Mouse (Mus musculus) hindbrain, embryonic 13.5 days (tissue): ENCODE measurements at regions not wholly inside any gene's neighbourhood (a gene's known extent, or its start where the extent isn't known, plus 50 kb on each side); places are given as distances from the start of the nearest gene placed in this dataset.
A peak's percentile ranks its signal among the peaks of the same experiment; 100 is the strongest.

Source experiments
- ATAC-seq: fragments of 200-750 bp; cut with Nextera tagmentation; 2 replicates; pipeline ENCODE4 v1.8.0; 2017; ENCODE audit warnings: moderate TSS enrichment; ENCODE audit not compliant: low FRiP score
- H3K27ac ChIP-seq: fragments of 300-500 bp; sonication (generic); 2 replicates; pipeline ENCODE4 v1.5.1; 2015; ENCODE audit warnings: inconsistent platforms, mild to moderate bottlenecking, moderate library complexity
- H3K27me3 ChIP-seq: fragments of 300-500 bp; sonication (generic); 2 replicates; pipeline ENCODE4 v1.6.1; 2015; ENCODE audit warnings: mild to moderate bottlenecking, inconsistent platforms
- H3K36me3 ChIP-seq: fragments of 300-500 bp; sonication (generic); 2 replicates; pipeline ENCODE4 v1.6.1; 2015; ENCODE audit warnings: mild to moderate bottlenecking, inconsistent platforms
- H3K4me1 ChIP-seq: fragments of 300-500 bp; sonication (generic); replicated peaks from 2 replicates; pipeline ENCODE4 v1.6.1; 2015; ENCODE audit warnings: inconsistent platforms
- H3K4me2 ChIP-seq: fragments of 300-500 bp; sonication (generic); 2 replicates; pipeline ENCODE4 v1.6.1; 2015; ENCODE audit warnings: inconsistent platforms, mild to moderate bottlenecking, moderate library complexity
- H3K4me3 ChIP-seq: fragments of 300-500 bp; sonication (generic); 2 replicates; pipeline ENCODE4 v1.5.1; 2015; ENCODE audit warnings: mild to moderate bottlenecking, inconsistent platforms
- H3K9ac ChIP-seq: fragments of 300-500 bp; sonication (generic); 2 replicates; pipeline ENCODE4 v1.6.1; 2015; ENCODE audit warnings: mild to moderate bottlenecking, inconsistent platforms
- H3K9me3 ChIP-seq: fragments of 300-500 bp; sonication (generic); 2 replicates; pipeline ENCODE4 v1.6.1; 2016; ENCODE audit warnings: inconsistent platforms
- WGBS: fragments of 180-500 bp; shearing (Covaris S2); methylation state at CpG from one replicate; pipeline ENCODE4 v1.1.7; 2015; 5-methylcytosine and 5-hydroxymethylcytosine counted together

DNA sequence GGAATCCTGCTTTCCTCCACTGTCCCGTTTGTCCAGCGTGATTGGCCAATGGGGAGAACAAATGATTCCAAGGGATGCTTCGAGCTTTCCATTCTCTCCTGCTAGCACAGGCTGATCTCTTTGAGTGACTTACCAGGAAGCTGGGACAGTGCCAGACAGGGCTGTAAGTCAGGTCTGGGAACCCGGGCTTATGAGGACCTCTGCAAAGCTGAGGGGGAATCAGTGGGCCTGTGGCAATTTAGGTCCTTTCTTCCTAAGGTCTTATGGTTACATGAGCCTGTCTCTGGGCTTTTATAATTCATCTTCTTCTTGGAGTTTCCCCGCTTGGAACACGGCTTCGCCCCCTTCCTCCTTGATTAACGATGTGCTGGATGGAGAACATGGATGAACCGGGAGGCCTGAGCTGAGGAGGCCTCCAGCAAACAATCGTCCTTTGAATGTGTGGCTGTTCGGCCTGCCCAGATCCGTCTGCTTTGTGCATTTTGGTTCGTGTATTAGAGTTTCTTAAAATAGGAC is 98.5 kb downstream of the Mis18a start:
- WGBS: 48% methylated on average over 13 of the region's 13 CpGs
- no peak overlapping the region for H3K4me2 ChIP-seq

DNA sequence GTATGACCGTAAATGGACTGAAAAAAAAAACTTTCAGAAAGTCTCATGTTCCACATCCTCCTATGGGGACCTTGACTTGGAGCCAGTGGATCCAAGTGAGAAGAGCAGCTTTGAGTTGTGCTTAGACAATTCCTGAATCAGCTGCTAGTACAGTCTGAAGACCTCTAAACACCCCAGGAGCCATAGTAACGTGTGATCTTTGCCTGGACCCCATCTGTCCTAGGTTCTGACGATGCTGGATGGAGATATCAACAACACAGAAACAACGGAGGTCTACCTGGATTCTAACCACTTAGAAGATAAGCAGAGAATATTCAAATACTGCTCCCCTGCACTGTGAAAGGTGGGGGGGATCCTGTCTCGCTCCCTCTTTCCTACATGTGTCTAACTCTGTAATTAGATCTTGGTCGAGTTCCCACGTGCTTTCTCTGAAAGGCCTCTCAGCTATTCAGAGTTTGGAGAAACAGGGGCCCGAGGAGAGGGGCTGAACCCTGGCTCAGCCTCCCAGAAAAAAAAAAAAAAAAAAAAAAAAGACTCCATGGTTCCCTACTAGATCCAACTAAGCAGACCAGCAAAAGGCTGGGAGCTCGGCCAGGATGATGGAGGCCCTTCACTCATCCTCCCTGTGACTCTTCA is 101.1 kb downstream of the Mis18a start:
- H3K36me3 ChIP-seq: no peaks in the 10 kb centered on the region

More for the DNA sequence above, 98.5 kb downstream of the Mis18a start:
- ATAC-seq: no peak
- peak overlapping the region; percentile 20; the same call in 1 of the 2 replicates for H3K9ac ChIP-seq
- no peaks in the 10 kb centered on the region for H3K9me3 ChIP-seq
- peaks cover 2% of the 10 kb centered on the region; the same call in 1 of the 2 replicates for H3K27me3 ChIP-seq
- no peak overlapping the region for H3K4me3 ChIP-seq
- H3K27ac ChIP-seq: peak overlapping the region; percentile 13; the same call in 1 of the 2 replicates
- H3K4me1 ChIP-seq: peaks cover 44% of the 10 kb centered on the region
- no peaks in the 10 kb centered on the region for H3K36me3 ChIP-seq

GRCm38 (mm10) chr16:90625301-90626034 is 101.7 kb downstream of the Mis18a start:
- peaks cover 2% of the 10 kb centered on the region; the same call in 1 of the 2 replicates for H3K27me3 ChIP-seq
- no peak overlapping the region for H3K27ac ChIP-seq
- no peak for ATAC-seq
- H3K4me2 ChIP-seq: no peak overlapping the region
- H3K4me3 ChIP-seq: no peak overlapping the region
- no peak overlapping the region for H3K9ac ChIP-seq
- peaks cover 66% of the 10 kb centered on the region for H3K4me1 ChIP-seq
- H3K9me3 ChIP-seq: no peaks in the 10 kb centered on the region
- WGBS: 70% methylated on average over 16 of the region's 16 CpGs
- H3K36me3 ChIP-seq: no peaks in the 10 kb centered on the region

More for the DNA sequence above, 101.1 kb downstream of the Mis18a start:
- peaks cover 67% of the 10 kb centered on the region for H3K4me1 ChIP-seq
- H3K27me3 ChIP-seq: peaks cover 2% of the 10 kb centered on the region; the same call in 1 of the 2 replicates
- H3K9me3 ChIP-seq: no peaks in the 10 kb centered on the region
- H3K4me3 ChIP-seq: no peak overlapping the region
- WGBS: 74% methylated on average over 9 of the region's 9 CpGs
- no peak overlapping the region for H3K27ac ChIP-seq
- H3K9ac ChIP-seq: no peak overlapping the region
- no peak overlapping the region for H3K4me2 ChIP-seq
- no peak for ATAC-seq

DNA sequence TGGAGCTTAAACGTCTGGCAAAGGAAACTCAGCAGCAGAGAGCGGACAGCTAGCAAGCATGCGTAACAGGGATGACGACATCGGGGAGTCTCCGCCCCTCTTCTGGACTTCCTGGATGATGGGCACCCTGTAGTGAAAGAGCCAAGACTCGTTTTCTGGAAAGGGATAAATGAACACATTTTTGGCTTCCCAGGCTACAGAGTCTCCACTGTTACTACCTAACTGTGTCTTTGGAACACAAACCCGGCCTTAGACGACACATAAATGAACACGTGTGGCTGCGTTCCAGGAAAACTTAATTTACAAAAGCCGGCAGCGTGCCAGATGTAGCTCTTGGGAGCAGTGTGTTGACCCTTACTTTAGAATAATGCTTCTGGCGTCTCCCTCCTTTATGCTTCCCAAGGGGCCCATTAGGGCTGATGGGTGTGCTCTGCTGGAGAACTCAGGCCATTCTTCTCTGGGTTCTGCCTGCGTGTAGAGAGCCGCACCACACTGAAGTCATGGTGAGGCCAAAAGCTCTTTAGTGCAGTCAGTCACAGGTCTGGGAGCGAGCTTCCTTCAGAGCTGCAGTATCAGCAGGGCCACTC is 103.1 kb downstream of the Mis18a start:
- H3K36me3 ChIP-seq: no peaks in the 10 kb centered on the region
- no peak overlapping the region for H3K9ac ChIP-seq
- no peaks in the 10 kb centered on the region for H3K27me3 ChIP-seq
- H3K27ac ChIP-seq: peak overlapping the region; percentile 75
- peak overlapping the region; percentile 32 for H3K4me2 ChIP-seq
- no peaks in the 10 kb centered on the region for H3K9me3 ChIP-seq
- peak; percentile 55 for ATAC-seq
- H3K4me1 ChIP-seq: peaks cover 53% of the 10 kb centered on the region
- no peak overlapping the region for H3K4me3 ChIP-seq
- 40% methylated on average over 17 of the region's 17 CpGs for WGBS

GRCm38 (mm10) chr16:90622677-90623225 is 104.5 kb downstream of the Mis18a start:
- no peak overlapping the region for H3K4me3 ChIP-seq
- ATAC-seq: no peak
- H3K36me3 ChIP-seq: no peaks in the 10 kb centered on the region
- no peaks in the 10 kb centered on the region for H3K27me3 ChIP-seq
- H3K27ac ChIP-seq: peak overlapping the region; percentile 14; the same call in 1 of the 2 replicates
- no peak overlapping the region for H3K4me2 ChIP-seq
- no peak overlapping the region for H3K9ac ChIP-seq
- H3K4me1 ChIP-seq: peaks cover 43% of the 10 kb centered on the region
- WGBS: 69% methylated on average over 8 of the region's 8 CpGs
- H3K9me3 ChIP-seq: no peaks in the 10 kb centered on the region

- WGBS: 48% methylated on average over 13 of the region's 13 CpGs
- H3K27me3 ChIP-seq: no peaks in the 10 kb centered on the region
- H3K27ac ChIP-seq: peak overlapping the region; percentile 14
- no peak overlapping the region for H3K4me2 ChIP-seq
- no peak overlapping the region for H3K9ac ChIP-seq
- no peak overlapping the region for H3K4me3 ChIP-seq
- no peak for ATAC-seq
- peaks cover 43% of the 10 kb centered on the region for H3K4me1 ChIP-seq
- no peaks in the 10 kb centered on the region for H3K9me3 ChIP-seq
- H3K36me3 ChIP-seq: no peaks in the 10 kb centered on the region
Measured at GRCm38 (mm10) chr16:90621761-90622411, 105.3 kb downstream of the Mis18a start.

DNA sequence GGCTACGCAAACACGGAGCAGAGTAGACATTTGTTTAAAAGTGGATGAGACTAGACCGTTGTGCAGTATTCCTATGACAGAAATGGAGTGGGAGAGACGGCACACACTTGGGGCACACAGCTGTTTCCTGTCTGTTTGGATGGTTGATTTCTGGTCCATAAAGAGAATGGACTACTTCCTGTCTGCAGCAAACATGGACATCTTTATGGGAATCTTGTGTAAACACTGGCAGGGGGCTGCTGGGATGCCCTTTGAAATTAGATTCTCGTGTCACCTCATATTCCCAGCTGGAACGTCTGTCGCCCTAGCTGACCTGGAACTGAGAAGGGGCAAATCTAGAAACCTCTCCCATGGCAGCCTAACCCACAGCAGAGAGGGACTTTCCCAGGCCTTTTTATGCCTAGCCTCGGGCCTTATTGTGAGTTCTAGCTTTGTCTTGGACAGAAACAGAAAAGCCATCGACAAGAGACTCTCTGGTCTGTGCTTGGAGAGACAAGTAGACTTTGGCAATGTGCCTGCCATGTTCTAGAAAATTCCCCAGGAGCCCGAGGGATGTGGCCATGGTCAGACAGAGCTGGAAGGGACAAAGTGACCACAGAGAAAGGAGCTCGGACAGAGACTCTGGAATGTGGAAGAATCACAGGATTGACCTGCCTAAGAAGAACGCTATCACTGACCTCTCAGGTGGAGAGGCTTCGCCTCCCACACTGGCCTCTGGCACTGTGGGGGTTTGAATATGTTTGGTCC is 107.5 kb downstream of the Mis18a start:
- Histone ChIP-seq H3K27ac (no peak overlapping the region), H3K4me1 (peaks cover 33% of the 10 kb centered on the region), H3K9ac (no peak overlapping the region), H3K4me3 (no peak overlapping the region), H3K27me3 (no peaks in the 10 kb centered on the region), H3K9me3 (no peaks in the 10 kb centered on the region), H3K36me3 (no peaks in the 10 kb centered on the region), H3K4me2 (no peak overlapping the region)
- 80% methylated on average over 13 of the region's 13 CpGs for WGBS
- ATAC-seq: no peak

DNA sequence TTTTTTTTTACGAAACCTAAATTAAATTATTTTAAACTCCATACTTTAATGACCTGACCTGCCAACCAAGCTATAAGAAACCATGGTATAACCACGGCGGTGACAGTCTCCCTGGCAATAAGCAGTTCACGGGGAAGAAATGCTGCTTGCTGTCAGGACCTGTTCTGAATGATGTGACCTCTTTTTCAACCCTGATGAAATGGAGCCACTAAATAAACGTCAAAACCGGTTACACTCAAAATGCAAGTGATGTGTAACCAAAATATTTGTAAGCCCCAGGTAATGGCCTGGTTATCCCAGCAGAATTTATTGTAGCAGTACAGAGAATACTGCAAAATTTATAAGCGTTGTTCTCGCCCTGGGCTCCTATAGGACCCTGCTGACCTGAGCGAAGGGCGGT is 111.4 kb downstream of the Mis18a start:
- no peak overlapping the region for H3K4me3 ChIP-seq
- no peak overlapping the region for H3K4me2 ChIP-seq

GRCm38 (mm10) chr16:90614137-90614536 is 113.1 kb downstream of the Mis18a start:
- Histone ChIP-seq H3K4me1 (no peaks in the 10 kb centered on the region), H3K4me2 (no peak overlapping the region), H3K27me3 (no peaks in the 10 kb centered on the region), H3K9ac (no peak overlapping the region), H3K9me3 (no peaks in the 10 kb centered on the region), H3K4me3 (no peak overlapping the region), H3K36me3 (no peaks in the 10 kb centered on the region), H3K27ac (no peak overlapping the region)
- WGBS: 90% methylated on average over 1 of the region's 1 CpGs
- no peak for ATAC-seq

More for the DNA sequence above, 111.4 kb downstream of the Mis18a start:
- ATAC-seq: no peak
- Histone ChIP-seq H3K27ac (no peak overlapping the region), H3K9me3 (no peaks in the 10 kb centered on the region), H3K27me3 (no peaks in the 10 kb centered on the region), H3K36me3 (no peaks in the 10 kb centered on the region), H3K9ac (no peak overlapping the region), H3K4me1 (no peaks in the 10 kb centered on the region)
- 75% methylated on average over 10 of the region's 10 CpGs for WGBS

GRCm38 (mm10) chr16:90610097-90610808 is 117.0 kb downstream of the Mis18a start:
- 89% methylated on average over 22 of the region's 22 CpGs for WGBS
- Histone ChIP-seq H3K9me3 (no peaks in the 10 kb centered on the region), H3K4me3 (no peak overlapping the region), H3K4me1 (no peaks in the 10 kb centered on the region), H3K36me3 (no peaks in the 10 kb centered on the region), H3K27ac (no peak overlapping the region), H3K4me2 (no peak overlapping the region), H3K9ac (no peak overlapping the region), H3K27me3 (no peaks in the 10 kb centered on the region)
- no peak for ATAC-seq

GRCm38 (mm10) chr16:90599329-90599870 is 127.8 kb downstream of the Mis18a start:
- Histone ChIP-seq H3K4me2 (no peak overlapping the region), H3K36me3 (no peaks in the 10 kb centered on the region), H3K27ac (no peak overlapping the region), H3K9ac (no peak overlapping the region), H3K4me3 (no peak overlapping the region), H3K27me3 (no peaks in the 10 kb centered on the region), H3K4me1 (no peaks in the 10 kb centered on the region), H3K9me3 (peaks cover 11% of the 10 kb centered on the region)
- no peak for ATAC-seq
- 88% methylated on average over 7 of the region's 7 CpGs for WGBS
